ENCODE assay signal across 25 mouse cellular contexts in genomic region chr1:25415084-25415483, GRCm38 (mm10).
A peak's percentile ranks its signal among the peaks of the same experiment; 100 is the strongest.
DNase-seq lines count a peak whose midpoint lies in the region; ATAC-seq and TF ChIP-seq lines count a peak whose summit lies in the region.
"Had no signal": no experiment of that assay in that cellular context is flagged by ENCODE, and none has a peak within 500 bp of the region (broad histone marks: within the 10 kb centered on the region; RNA-seq: fewer than 3 reads in every experiment).

No protein-coding gene starts in this region.

- no peak overlapping the region for H3K4me3 ChIP-seq in forebrain, postnatal 0 days (ENCODE audit: low read depth, low read length)
- H3K4me3 ChIP-seq in forebrain, embryonic 13.5 days = no peak overlapping the region
- no peak overlapping the region for H3K4me3 ChIP-seq in neural tube, embryonic 13.5 days
- H3K4me3 ChIP-seq in neural tube, embryonic 15.5 days (replicated peaks) = no peak overlapping the region
- H3K4me3 ChIP-seq: embryonic facial prominence, embryonic 12.5 days; embryonic facial prominence, embryonic 15.5 days; forebrain, embryonic 15.5 days; gastrocnemius, adult 2 months; hindbrain, embryonic 12.5 days had no signal

- 39% methylated on average over 2 of the region's 2 CpGs for WGBS in forebrain, postnatal 0 days
- WGBS in forebrain, embryonic 13.5 days = 63% methylated on average over 2 of the region's 2 CpGs
- 41% methylated on average over 2 of the region's 2 CpGs for WGBS in neural tube, embryonic 13.5 days
- WGBS in neural tube, embryonic 15.5 days = 21% methylated on average over 2 of the region's 2 CpGs

- H3K36me3 ChIP-seq in forebrain, postnatal 0 days (ENCODE audit: insufficient read depth) = no peaks in the 10 kb centered on the region
- no peaks in the 10 kb centered on the region for H3K36me3 ChIP-seq in forebrain, embryonic 13.5 days (ENCODE audit: poor library complexity, severe bottlenecking)
- 0 out of 2 replicates have a peak, but pooled peaks cover 3% of the 10 kb centered on the region for H3K36me3 ChIP-seq in neural tube, embryonic 13.5 days
- no peaks in the 10 kb centered on the region for H3K36me3 ChIP-seq in neural tube, embryonic 15.5 days
- H3K36me3 ChIP-seq: embryonic facial prominence, embryonic 12.5 days; embryonic facial prominence, embryonic 15.5 days; forebrain, embryonic 15.5 days; hindbrain, embryonic 12.5 days had no signal

- H3K4me1 ChIP-seq in forebrain, postnatal 0 days (ENCODE audit: insufficient read depth) = no peaks in the 10 kb centered on the region
- no peaks in the 10 kb centered on the region for H3K4me1 ChIP-seq in forebrain, embryonic 13.5 days
- no peaks in the 10 kb centered on the region for H3K4me1 ChIP-seq in neural tube, embryonic 13.5 days (replicated peaks)
- no peaks in the 10 kb centered on the region for H3K4me1 ChIP-seq in neural tube, embryonic 15.5 days
- H3K4me1 ChIP-seq: embryonic facial prominence, embryonic 12.5 days; embryonic facial prominence, embryonic 15.5 days; forebrain, embryonic 15.5 days; hindbrain, embryonic 12.5 days had no signal

- no peaks in the 10 kb centered on the region for H3K9me3 ChIP-seq in forebrain, postnatal 0 days (ENCODE audit: low read length)
- H3K9me3 ChIP-seq in forebrain, embryonic 13.5 days (replicated peaks) = no peaks in the 10 kb centered on the region
- no peaks in the 10 kb centered on the region for H3K9me3 ChIP-seq in neural tube, embryonic 13.5 days
- H3K9me3 ChIP-seq in neural tube, embryonic 15.5 days (replicated peaks) = no peaks in the 10 kb centered on the region
- H3K9me3 ChIP-seq: embryonic facial prominence, embryonic 12.5 days; embryonic facial prominence, embryonic 15.5 days; forebrain, embryonic 15.5 days; hindbrain, embryonic 12.5 days had no signal

- H3K27me3 ChIP-seq in forebrain, postnatal 0 days (ENCODE audit: insufficient read depth, low read length) = no peaks in the 10 kb centered on the region
- no peaks in the 10 kb centered on the region for H3K27me3 ChIP-seq in forebrain, embryonic 13.5 days
- H3K27me3 ChIP-seq in neural tube, embryonic 13.5 days = no peaks in the 10 kb centered on the region
- no peaks in the 10 kb centered on the region for H3K27me3 ChIP-seq in neural tube, embryonic 15.5 days (replicated peaks)
- H3K27me3 ChIP-seq: embryonic facial prominence, embryonic 12.5 days; embryonic facial prominence, embryonic 15.5 days; forebrain, embryonic 15.5 days; hindbrain, embryonic 12.5 days had no signal

- no peak for ATAC-seq in forebrain, postnatal 0 days
- no peak; the same call in 1 of the 2 replicates for ATAC-seq in forebrain, embryonic 13.5 days
- peak; percentile 23; the same call in 1 of the 2 replicates for ATAC-seq in neural tube, embryonic 13.5 days (ENCODE audit: low read depth)
- ATAC-seq in neural tube, embryonic 15.5 days (ENCODE audit: low FRiP score) = no peak
- ATAC-seq: activated CD4-positive, CD25-positive, alpha-beta regulatory T cell, adult 4 months; CD4-positive, CD25-positive, alpha-beta regulatory T cell, adult 4 months; forebrain, embryonic 15.5 days; hindbrain, embryonic 16.5 days; inflammation-experienced regulatory T-cells, adult 6 months; intestine, embryonic 16.5 days had no signal

- peak; percentile 4 for DNase-seq in forebrain, postnatal 0 days
- peak; percentile 20 for DNase-seq in brain, adult 2 months (ENCODE audit: low read depth, low spot score)
- DNase-seq in urinary bladder, postnatal 36 days (ENCODE audit: low spot score in 2 of 2) = no peak
- DNase-seq: adrenal gland, adult 8-10 months; adrenal gland, postnatal 25 days; cerebellum, adult 11 months; cerebellum, adult 2 months; cerebellum, adult 9-11 months; cerebellum, postnatal 25 days; gastrocnemius, adult 2 months; gastrocnemius, postnatal 14 days; heart, adult 11 months had no signal

- TF ChIP-seq CTCF in forebrain, postnatal 0 days (IDR thresholded peaks at IDR 0.05; ENCODE audit: low read depth) = no peak

- H3K27ac ChIP-seq in forebrain, postnatal 0 days (ENCODE audit: low read depth, low read length) = no peak overlapping the region
- no peak overlapping the region for H3K27ac ChIP-seq in forebrain, embryonic 13.5 days
- H3K27ac ChIP-seq in neural tube, embryonic 13.5 days (replicated peaks) = no peak overlapping the region
- H3K27ac ChIP-seq in neural tube, embryonic 15.5 days (replicated peaks) = no peak overlapping the region
- H3K27ac ChIP-seq: embryonic facial prominence, embryonic 12.5 days; embryonic facial prominence, embryonic 15.5 days; forebrain, embryonic 15.5 days; gastrocnemius, adult 2 months; hindbrain, embryonic 12.5 days had no signal

- no peak overlapping the region for H3K4me2 ChIP-seq in forebrain, postnatal 0 days (ENCODE audit: low read depth)
- H3K4me2 ChIP-seq in forebrain, embryonic 13.5 days = no peak overlapping the region
- no peak overlapping the region for H3K4me2 ChIP-seq in neural tube, embryonic 13.5 days
- H3K4me2 ChIP-seq in neural tube, embryonic 15.5 days = no peak overlapping the region
- H3K4me2 ChIP-seq: embryonic facial prominence, embryonic 12.5 days; embryonic facial prominence, embryonic 15.5 days; forebrain, embryonic 15.5 days; heart, embryonic 11.5 days; hindbrain, embryonic 12.5 days had no signal

- H3K9ac ChIP-seq in forebrain, postnatal 0 days = no peak overlapping the region
- H3K9ac ChIP-seq in forebrain, embryonic 13.5 days = no peak overlapping the region
- no peak overlapping the region for H3K9ac ChIP-seq in neural tube, embryonic 13.5 days
- H3K9ac ChIP-seq in neural tube, embryonic 15.5 days (replicated peaks) = no peak overlapping the region
- H3K9ac ChIP-seq: embryonic facial prominence, embryonic 12.5 days; embryonic facial prominence, embryonic 15.5 days; forebrain, embryonic 15.5 days; hindbrain, embryonic 12.5 days had no signal

Comparison
In these comparisons a context has a peak if more than half of its experiments do, and no peak if none do; other contexts are left out.
1. DNase-seq: peak in forebrain, postnatal 0 days (single experiment) and brain, adult 2 months (single experiment); none in urinary bladder, postnatal 36 days (0 of 2).